Mouse (Mus musculus) lung, adult 2 months (tissue): ENCODE results near the gene Ampd2.

ENCODE experiments used
- CTCF ChIP-seq: fragments of 200-500 bp; IDR thresholded peaks from 2 replicates; pipeline ENCODE4 v1.5.1; 2011; ENCODE audit warnings: mild to moderate bottlenecking, low read length, control low read depth; ENCODE audit not compliant: insufficient read depth
- POLR2A ChIP-seq: fragments of 200-500 bp; IDR thresholded peaks from 2 replicates; pipeline ENCODE4 v1.6.1; 2011; ENCODE audit warnings: low read depth, mild to moderate bottlenecking, control low read depth, low read length, borderline replicate concordance; ENCODE audit errors: extremely low read depth

DNA sequence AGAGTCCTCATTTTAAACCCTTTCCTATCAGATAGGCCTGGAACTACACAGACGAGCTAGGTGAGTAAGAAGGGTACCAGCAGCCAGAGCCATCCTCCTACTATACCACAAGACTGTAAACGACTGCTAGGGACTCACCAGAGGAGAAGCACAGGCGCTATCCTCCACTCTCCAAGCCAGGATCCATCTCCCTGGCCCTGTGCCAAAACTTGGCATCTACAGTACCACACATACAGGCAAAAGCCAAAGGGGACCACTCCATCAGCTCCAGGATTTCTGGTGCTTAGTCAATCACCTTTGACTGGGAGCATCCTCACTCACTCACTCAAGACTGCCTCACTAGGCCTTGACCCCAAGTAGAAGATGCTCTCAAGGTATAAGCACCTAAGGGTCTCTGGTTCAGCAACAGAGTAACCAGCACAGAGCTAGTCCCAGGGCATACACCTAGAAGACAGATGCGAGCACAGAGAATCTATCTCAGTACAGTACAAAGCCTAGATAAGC is 2.5 kb downstream of the Ampd2 start:
- TF ChIP-seq POLR2A (no peak), CTCF (no peak)
